Mouse (Mus musculus) hindbrain, embryonic 12.5 days (tissue): Measurements from ENCODE around the gene Slc37a3. TPM values are rescaled to one million over a fixed set of nuclear protein-coding genes. Genes with fewer than 3 reads are reported as not detected.
A peak's percentile ranks its signal among the peaks of the same experiment; 100 is the strongest.
"Not testable (repeated sequence)": the region's sequence is repeated elsewhere in the genome, so short reads cannot be mapped to it uniquely, and the experiment has no call there.

Experiments
- ATAC-seq: fragments of 200-750 bp; cut with Nextera tagmentation; 2 replicates; pipeline ENCODE4 v1.8.0; 2017; ENCODE audit warnings: moderate TSS enrichment; ENCODE audit not compliant: low FRiP score
- H3K27ac ChIP-seq: fragments of 300-500 bp; sonication (generic); 2 replicates; pipeline ENCODE4 v1.5.1; 2016; ENCODE audit warnings: mild to moderate bottlenecking
- H3K27me3 ChIP-seq: fragments of 300-500 bp; sonication (generic); 2 replicates; pipeline ENCODE4 v1.6.1; 2016; ENCODE audit warnings: mild to moderate bottlenecking
- H3K36me3 ChIP-seq: fragments of 300-500 bp; sonication (generic); 2 replicates; pipeline ENCODE4 v1.6.1; 2016; ENCODE audit warnings: mild to moderate bottlenecking
- H3K4me1 ChIP-seq: fragments of 300-500 bp; sonication (generic); 2 replicates; pipeline ENCODE4 v1.6.1; 2016
- H3K4me2 ChIP-seq: fragments of 300-500 bp; sonication (generic); replicated peaks from 2 replicates; pipeline ENCODE4 v1.6.1; 2016; ENCODE audit warnings: mild to moderate bottlenecking
- H3K4me3 ChIP-seq: fragments of 300-500 bp; sonication (generic); 2 replicates; pipeline ENCODE4 v1.5.1; 2016; ENCODE audit warnings: mild to moderate bottlenecking
- H3K9ac ChIP-seq: fragments of 300-500 bp; sonication (generic); 2 replicates; pipeline ENCODE4 v1.6.1; 2016; ENCODE audit warnings: mild to moderate bottlenecking, moderate library complexity
- H3K9me3 ChIP-seq: fragments of 300-500 bp; sonication (generic); replicated peaks from 2 replicates; pipeline ENCODE4 v1.6.1; 2016; ENCODE audit warnings: mild to moderate bottlenecking
- WGBS: fragments of 180-500 bp; shearing (Covaris S2); methylation state at CpG from one replicate; pipeline ENCODE4 v1.1.7; 2016; 5-methylcytosine and 5-hydroxymethylcytosine counted together
- polyA plus RNA-seq: library from polyadenylated mRNA; unstranded; fragments of >200 nt; fragmentation: Nextera tagmentation; extraction: Ambion mirVana; gene quantifications from 2 replicates; pipeline ENCODE4 v1.2.1, GENCODE M21; 2016

Gene Slc37a3
- polyA plus RNA-seq, result 56.5 and 59.0 TPM in 2 replicates

- ATAC-seq, result peak; percentile 96
- Histone ChIP-seq H3K4me3 (peak within 1 kb of the TSS; percentile 76), H3K27me3 (peaks cover 11% of the 10 kb centered on the region), H3K4me1 (peaks cover 24% of the 10 kb centered on the region), H3K4me2 (peak within 1 kb of the TSS; percentile 65), H3K36me3 (peaks cover 9% of the 10 kb centered on the region), H3K27ac (peak within 1 kb of the TSS; percentile 75), H3K9me3 (0 out of 2 replicates have a peak, but pooled peaks cover 6% of the 10 kb centered on the region), H3K9ac (peak within 1 kb of the TSS; percentile 80)
- WGBS, result under 1% methylated on average over 43 of the region's 43 CpGs
These were observed at the start of gene Slc37a3 for GRCm38 (mm10) chr6:39377311-39377827. Slc37a3 (minus strand) TSS chr6:39377675.

DNA sequence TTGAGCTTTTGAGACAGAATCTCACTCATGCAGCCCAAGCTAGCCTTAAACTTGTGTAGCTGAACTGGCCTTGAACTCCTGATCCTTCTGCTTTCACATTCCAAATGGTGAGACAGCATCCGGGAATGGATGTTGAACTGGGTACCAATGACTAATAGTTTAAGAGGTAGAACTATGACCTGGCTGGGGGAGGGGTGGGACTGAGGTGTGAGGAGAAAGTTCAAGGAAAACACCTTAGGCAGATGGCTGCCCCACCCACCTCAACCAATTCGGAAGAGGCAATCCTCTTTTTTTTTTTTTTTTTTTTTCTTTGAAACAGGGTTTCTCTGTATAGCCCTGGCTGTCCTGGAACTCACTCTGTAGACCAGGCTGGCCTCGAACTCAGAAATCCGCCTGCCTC is 49.2 kb upstream of the Slc37a3 start:
- Histone ChIP-seq H3K4me2 (no peak overlapping the region), H3K4me1 (no peaks in the 10 kb centered on the region), H3K27ac (no peak overlapping the region), H3K4me3 (no peak overlapping the region), H3K36me3 (no peaks in the 10 kb centered on the region), H3K9me3 (no peaks in the 10 kb centered on the region), H3K27me3 (no peaks in the 10 kb centered on the region), H3K9ac (no peak overlapping the region)
- ATAC-seq, result no peak
- 82% methylated on average over 4 of the region's 4 CpGs for WGBS

- no peak overlapping the region for H3K4me3 ChIP-seq
- H3K9ac ChIP-seq, result no peak overlapping the region
- no peak for ATAC-seq
- H3K27me3 ChIP-seq, result no peaks in the 10 kb centered on the region
- 86% methylated on average over 2 of the region's 2 CpGs for WGBS
- H3K4me2 ChIP-seq, result no peak overlapping the region
- H3K4me1 ChIP-seq, result 0 out of 2 replicates have a peak, but pooled peaks cover 4% of the 10 kb centered on the region
- no peaks in the 10 kb centered on the region for H3K9me3 ChIP-seq
- no peak overlapping the region for H3K27ac ChIP-seq
- no peaks in the 10 kb centered on the region for H3K36me3 ChIP-seq
These were observed 47.7 kb upstream of the Slc37a3 start for GRCm38 (mm10) chr6:39425181-39425580.

- Histone ChIP-seq H3K4me2 (no peak overlapping the region), H3K4me1 (0 out of 2 replicates have a peak, but pooled peaks cover 4% of the 10 kb centered on the region), H3K27ac (no peak overlapping the region), H3K9me3 (no peaks in the 10 kb centered on the region), H3K9ac (no peak overlapping the region), H3K4me3 (no peak overlapping the region), H3K27me3 (no peaks in the 10 kb centered on the region), H3K36me3 (no peaks in the 10 kb centered on the region)
- 89% methylated on average over 7 of the region's 7 CpGs for WGBS
- no peak for ATAC-seq
These were observed 46.2 kb upstream of the Slc37a3 start for GRCm38 (mm10) chr6:39423686-39424085.

- no peak overlapping the region for H3K4me3 ChIP-seq
- ATAC-seq, result no peak
- 67% methylated on average over 6 of the region's 6 CpGs for WGBS
These were observed 45.7 kb upstream of the Slc37a3 start for GRCm38 (mm10) chr6:39423130-39423551.

GRCm38 (mm10) chr6:39420867-39421266 is 43.4 kb upstream of the Slc37a3 start:
- Histone ChIP-seq H3K9me3 (no peaks in the 10 kb centered on the region), H3K4me2 (peak overlapping the region; percentile 55), H3K4me1 (peaks cover 13% of the 10 kb centered on the region), H3K9ac (no peak overlapping the region), H3K27ac (peak overlapping the region; percentile 95), H3K27me3 (no peaks in the 10 kb centered on the region), H3K36me3 (0 out of 2 replicates have a peak, but pooled peaks cover 3% of the 10 kb centered on the region), H3K4me3 (peak overlapping the region; percentile 98; the same call in 1 of the 2 replicates)
- 39% methylated on average over 4 of the region's 4 CpGs for WGBS
- ATAC-seq, result no peak

More at GRCm38 (mm10) chr6:39423130-39423551, 45.7 kb upstream of the Slc37a3 start:
- Histone ChIP-seq H3K9me3 (no peaks in the 10 kb centered on the region), H3K27me3 (no peaks in the 10 kb centered on the region), H3K9ac (no peak overlapping the region), H3K27ac (no peak overlapping the region), H3K4me1 (peaks cover 7% of the 10 kb centered on the region), H3K4me2 (no peak overlapping the region), H3K36me3 (no peaks in the 10 kb centered on the region)

DNA sequence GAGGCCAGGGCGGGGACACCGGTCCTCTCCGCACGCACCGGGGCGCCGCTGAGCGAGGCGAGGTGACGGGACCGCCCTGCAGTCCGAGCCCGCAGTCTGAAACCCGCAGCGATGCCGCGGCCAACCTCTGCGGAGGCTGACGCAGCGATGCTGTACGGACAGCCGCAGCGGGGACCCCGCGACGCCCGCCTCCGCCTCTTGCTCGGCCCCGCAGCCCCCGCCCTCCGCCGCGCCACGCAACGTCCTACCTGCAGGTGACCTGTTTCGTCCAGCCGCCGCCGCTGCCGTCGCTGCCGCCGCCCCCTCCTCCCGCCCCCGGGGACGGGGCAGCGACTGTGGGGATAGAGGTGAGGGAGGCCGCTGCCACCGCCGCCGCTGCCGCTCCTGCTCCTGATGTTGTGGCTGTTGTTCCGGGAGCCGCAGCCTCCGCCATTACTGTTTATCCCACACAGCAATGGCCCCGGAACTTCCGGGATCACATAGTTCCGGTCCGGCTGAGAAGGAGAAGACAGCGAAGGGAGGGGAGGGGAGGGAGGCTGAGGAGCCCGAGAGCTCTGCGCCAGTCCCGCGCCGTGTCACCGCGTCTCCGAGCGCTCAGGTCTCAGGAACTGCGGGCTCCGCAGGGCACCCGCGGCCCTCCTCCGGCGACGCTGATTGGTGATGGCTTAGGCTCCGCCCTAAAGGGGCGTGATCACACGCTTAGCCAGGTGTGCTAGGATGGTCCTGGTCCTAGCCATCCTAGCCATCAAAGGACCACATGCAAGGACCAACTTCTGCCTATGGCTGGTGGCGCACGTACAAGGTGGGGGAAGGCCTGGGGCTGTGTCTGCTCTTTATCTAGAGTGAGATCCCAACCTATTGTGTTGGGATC is 42.6 kb upstream of the Slc37a3 start, which contains the start of gene Mkrn1:
TSS of gene Mkrn1 (minus strand) at position 612 of the 871 bp plus-strand sequence.
- Histone ChIP-seq H3K4me3 (peak within 1 kb of the TSS; percentile 98), H3K4me2 (peak within 1 kb of the TSS; percentile 55), H3K4me1 (peaks cover 13% of the 10 kb centered on the region), H3K27me3 (no peaks in the 10 kb centered on the region), H3K9ac (peak within 1 kb of the TSS; percentile 93), H3K27ac (peak within 1 kb of the TSS; percentile 95), H3K9me3 (no peaks in the 10 kb centered on the region), H3K36me3 (0 out of 2 replicates have a peak, but pooled peaks cover 3% of the 10 kb centered on the region)
- under 1% methylated on average over 78 of the region's 82 CpGs for WGBS
- peak; percentile 97 for ATAC-seq

DNA sequence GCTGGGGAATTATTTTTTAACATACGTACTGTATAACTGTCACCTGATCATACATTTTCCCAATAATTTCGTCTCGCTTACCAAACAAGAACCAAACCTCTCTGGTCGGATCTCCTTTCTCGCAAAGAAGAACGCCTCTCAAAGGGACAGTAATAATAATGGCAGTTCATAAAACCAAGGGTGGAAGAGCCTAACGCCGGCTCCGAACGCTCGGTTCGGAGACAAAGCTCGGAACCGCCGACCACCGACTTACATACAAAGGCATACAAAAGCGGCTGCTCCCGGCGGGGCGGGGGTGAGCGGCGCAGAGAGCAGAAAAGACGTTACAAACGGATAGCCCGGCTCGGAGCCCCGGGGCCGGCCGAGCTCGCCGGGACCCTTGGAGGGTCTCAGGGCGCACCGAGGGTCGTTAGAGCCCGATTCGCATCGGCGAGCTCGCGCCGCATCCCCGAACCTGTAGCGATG is 41.9 kb upstream of the Slc37a3 start:
- WGBS, result under 1% methylated on average over 43 of the region's 43 CpGs
- Histone ChIP-seq H3K36me3 (0 out of 2 replicates have a peak, but pooled peaks cover 3% of the 10 kb centered on the region), H3K9ac (peak overlapping the region; percentile 93), H3K27ac (peak overlapping the region; percentile 95), H3K4me1 (peaks cover 14% of the 10 kb centered on the region), H3K27me3 (no peaks in the 10 kb centered on the region), H3K4me2 (peak overlapping the region; percentile 55), H3K4me3 (peak overlapping the region; percentile 98), H3K9me3 (no peaks in the 10 kb centered on the region)
- ATAC-seq, result peak; percentile 68; the same call in 1 of the 2 replicates

DNA sequence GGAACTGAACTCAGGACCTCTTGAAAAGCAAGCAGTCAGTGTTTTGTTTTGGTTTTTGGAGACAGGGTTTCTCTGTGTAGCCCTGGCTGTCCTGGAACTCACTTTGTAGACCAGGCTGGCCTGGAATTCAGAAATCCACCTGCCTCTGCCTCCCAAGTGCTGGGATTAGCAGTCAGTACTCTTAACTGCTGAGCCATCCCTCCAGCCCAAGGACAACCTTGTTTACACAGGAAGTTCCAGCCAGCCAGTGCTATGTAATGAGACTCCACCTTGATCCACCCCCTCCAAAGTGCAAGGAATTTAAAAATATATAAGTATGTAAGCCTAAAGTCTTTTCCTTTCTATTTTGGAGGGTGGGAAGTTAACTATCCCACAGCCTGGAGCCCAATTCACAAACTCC is 39.2 kb upstream of the Slc37a3 start:
- not testable (repeated sequence) for H3K4me2 ChIP-seq, H3K27me3 ChIP-seq, H3K9me3 ChIP-seq, ATAC-seq, H3K9ac ChIP-seq, H3K27ac ChIP-seq, H3K4me3 ChIP-seq, H3K36me3 ChIP-seq
- H3K4me1 ChIP-seq, result peaks cover 18% of the 10 kb centered on the region

GRCm38 (mm10) chr6:39415762-39416161 is 38.3 kb upstream of the Slc37a3 start:
- Histone ChIP-seq H3K9me3 (no peaks in the 10 kb centered on the region), H3K36me3 (0 out of 2 replicates have a peak, but pooled peaks cover 3% of the 10 kb centered on the region), H3K4me3 (no peak overlapping the region), H3K27ac (no peak overlapping the region), H3K9ac (no peak overlapping the region), H3K27me3 (no peaks in the 10 kb centered on the region), H3K4me1 (peaks cover 18% of the 10 kb centered on the region), H3K4me2 (no peak overlapping the region)
- no peak for ATAC-seq
- 54% methylated on average over 3 of the region's 5 CpGs for WGBS

- 85% methylated on average over 1 of the region's 1 CpGs for WGBS
- H3K9ac ChIP-seq, result no peak overlapping the region
These were observed 36.6 kb upstream of the Slc37a3 start for GRCm38 (mm10) chr6:39414106-39414505.

DNA sequence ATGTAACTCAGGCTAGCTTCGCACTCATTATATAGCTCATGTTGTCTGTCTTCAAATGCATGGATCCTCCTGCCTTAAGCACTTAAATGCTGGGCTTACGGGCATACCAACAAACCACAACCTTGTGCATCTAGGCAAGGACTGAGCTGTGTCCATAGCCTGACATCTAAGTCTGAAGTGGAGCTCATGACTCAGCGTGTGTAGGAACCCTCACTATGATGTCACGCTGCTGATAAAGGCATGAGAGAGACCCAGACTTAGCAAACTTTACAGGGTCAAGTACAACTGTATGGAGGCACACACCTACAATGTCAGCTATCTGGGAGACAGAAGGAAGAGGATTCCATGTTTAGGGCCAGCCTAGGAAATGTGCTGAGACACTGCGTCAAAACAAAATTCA is 29.0 kb upstream of the Slc37a3 start:
- H3K4me3 ChIP-seq, result no peak overlapping the region
- no peaks in the 10 kb centered on the region for H3K4me1 ChIP-seq
- no peak overlapping the region for H3K9ac ChIP-seq
- 96% methylated on average over 5 of the region's 5 CpGs for WGBS
- H3K36me3 ChIP-seq, result peaks cover 63% of the 10 kb centered on the region
- ATAC-seq, result no peak
- H3K27ac ChIP-seq, result no peak overlapping the region
- no peaks in the 10 kb centered on the region for H3K9me3 ChIP-seq
- no peak overlapping the region for H3K4me2 ChIP-seq
- no peaks in the 10 kb centered on the region for H3K27me3 ChIP-seq

More at GRCm38 (mm10) chr6:39414106-39414505, 36.6 kb upstream of the Slc37a3 start:
- H3K27ac ChIP-seq, result no peak overlapping the region
- no peaks in the 10 kb centered on the region for H3K27me3 ChIP-seq
- no peak overlapping the region for H3K4me3 ChIP-seq
- no peak for ATAC-seq
- H3K36me3 ChIP-seq, result peaks cover 9% of the 10 kb centered on the region
- no peak overlapping the region for H3K4me2 ChIP-seq
- no peaks in the 10 kb centered on the region for H3K9me3 ChIP-seq
- H3K4me1 ChIP-seq, result peaks cover 15% of the 10 kb centered on the region
